Mouse (Mus musculus) urinary bladder, postnatal 25 days (tissue): ENCODE data around the gene Kcnj15.

Experiments used
- DNase-seq: peaks from one replicate; pipeline ENCODE4 v3.0.0; 2022; ENCODE audit warnings: low spot score

The Kcnj15 gene

GRCm38 (mm10) chr16:95245499-95245898 lies 11.9 kb upstream of the Kcnj15 start:
- DNase-seq: no peak

- DNase-seq: no peak
Measured at GRCm38 (mm10) chr16:95248646-95249045, 8.7 kb upstream of the Kcnj15 start.

GRCm38 (mm10) chr16:95256648-95257047 lies 710 bp upstream of the Kcnj15 start:
- no peak for DNase-seq

GRCm38 (mm10) chr16:95258100-95258499 lies 742 bp downstream of the Kcnj15 start:
- no peak for DNase-seq

- no peak for DNase-seq
Measured at GRCm38 (mm10) chr16:95259505-95259904, 2.1 kb downstream of the Kcnj15 start.

GRCm38 (mm10) chr16:95260693-95261092 lies 3.3 kb downstream of the Kcnj15 start:
- no peak for DNase-seq

- DNase-seq: no peak
Measured at GRCm38 (mm10) chr16:95261807-95262206, 4.4 kb downstream of the Kcnj15 start.

GRCm38 (mm10) chr16:95262706-95263363 lies 5.5 kb downstream of the Kcnj15 start:
- no peak for DNase-seq

GRCm38 (mm10) chr16:95264324-95264723 lies 7.0 kb downstream of the Kcnj15 start:
- no peak for DNase-seq

- DNase-seq: no peak
Measured at GRCm38 (mm10) chr16:95267481-95268183, 10.3 kb downstream of the Kcnj15 start.

- no peak for DNase-seq
Measured at GRCm38 (mm10) chr16:95269610-95270009, 12.3 kb downstream of the Kcnj15 start.

- DNase-seq: no peak
Measured at GRCm38 (mm10) chr16:95273101-95273500, 15.7 kb downstream of the Kcnj15 start.

GRCm38 (mm10) chr16:95275713-95276502 lies 18.6 kb downstream of the Kcnj15 start:
- peak; percentile 31 for DNase-seq

GRCm38 (mm10) chr16:95279015-95279414 lies 21.7 kb downstream of the Kcnj15 start:
- no peak for DNase-seq

GRCm38 (mm10) chr16:95280338-95280737 lies 23.0 kb downstream of the Kcnj15 start:
- no peak for DNase-seq

- DNase-seq: no peak
Measured at GRCm38 (mm10) chr16:95283369-95283768, 26.0 kb downstream of the Kcnj15 start.

- no peak for DNase-seq
Measured at GRCm38 (mm10) chr16:95284085-95284727, 26.8 kb downstream of the Kcnj15 start.

GRCm38 (mm10) chr16:95285043-95285442 lies 27.7 kb downstream of the Kcnj15 start:
- DNase-seq: no peak

GRCm38 (mm10) chr16:95285767-95286166 lies 28.4 kb downstream of the Kcnj15 start:
- no peak for DNase-seq

GRCm38 (mm10) chr16:95287656-95288055 lies 30.3 kb downstream of the Kcnj15 start:
- DNase-seq: no peak

- no peak for DNase-seq
Measured at GRCm38 (mm10) chr16:95289375-95289774, 32.0 kb downstream of the Kcnj15 start.

GRCm38 (mm10) chr16:95291450-95292101 lies 34.2 kb downstream of the Kcnj15 start:
- DNase-seq: no peak
